Mouse (Mus musculus) intestine, embryonic 14.5 days (tissue): ENCODE measurements around the gene Wsb2. TPM values are rescaled to one million over a fixed set of nuclear protein-coding genes. Genes with fewer than 3 reads are reported as not detected.

Source experiments
- ATAC-seq: fragments of 200-750 bp; cut with Nextera tagmentation; replicated peaks from 2 replicates; pipeline ENCODE4 v1.8.0; 2017; ENCODE audit warnings: low read depth, moderate number of reproducible peaks, moderate TSS enrichment, moderate library complexity; ENCODE audit not compliant: low FRiP score, low TSS enrichment
- DNase-seq: peaks from one replicate; pipeline ENCODE4 v3.0.0-alpha.2; 2018; ENCODE audit warnings: low spot score
- H3K27ac ChIP-seq: fragments of 300-500 bp; sonication (generic); 2 replicates; pipeline ENCODE4 v1.5.1; 2014; ENCODE audit warnings: low read depth, mild to moderate bottlenecking, control low read depth
- H3K27me3 ChIP-seq: fragments of 300-500 bp; sonication (generic); replicated peaks from 2 replicates; pipeline ENCODE4 v1.6.1; 2014; ENCODE audit warnings: low read length, control low read depth; ENCODE audit not compliant: control insufficient read depth, insufficient read depth
- H3K36me3 ChIP-seq: fragments of 300-500 bp; sonication (generic); 2 replicates; pipeline ENCODE4 v1.6.1; 2014; ENCODE audit warnings: low read length, control low read depth; ENCODE audit not compliant: control insufficient read depth, insufficient read depth
- H3K4me1 ChIP-seq: fragments of 300-500 bp; sonication (generic); replicated peaks from 2 replicates; pipeline ENCODE4 v1.6.1; 2014; ENCODE audit warnings: low read length, control low read depth, mixed read lengths; ENCODE audit not compliant: control insufficient read depth, insufficient read depth
- H3K4me2 ChIP-seq: fragments of 300-500 bp; sonication (generic); 2 replicates; pipeline ENCODE4 v1.6.1; 2014; ENCODE audit warnings: low read length
- H3K4me3 ChIP-seq: fragments of 300-500 bp; sonication (generic); 2 replicates; pipeline ENCODE4 v1.5.1; 2014; ENCODE audit warnings: low read depth, low read length, control low read depth, mixed read lengths
- H3K9ac ChIP-seq: fragments of 300-500 bp; sonication (generic); 2 replicates; pipeline ENCODE4 v1.6.1; 2014; ENCODE audit warnings: mild to moderate bottlenecking, low read length
- H3K9me3 ChIP-seq: fragments of 300-500 bp; sonication (generic); 2 replicates; pipeline ENCODE4 v1.6.1; 2016; ENCODE audit warnings: low read length, control low read depth; ENCODE audit not compliant: control insufficient read depth
- WGBS: fragments of 180-500 bp; shearing (Covaris S2); extraction: QIAGEN DNeasy Blood & Tissue Kit; methylation state at CpG from one replicate; pipeline ENCODE4 v1.1.7; 2014; 5-methylcytosine and 5-hydroxymethylcytosine counted together
- polyA plus RNA-seq: library from polyadenylated mRNA; unstranded; fragments of >200 nt; fragmentation: Nextera tagmentation; extraction: Ambion mirVana; gene quantifications from 2 replicates; pipeline ENCODE4 v1.2.1, GENCODE M21; 2014

Wsb2 gene
- polyA plus RNA-seq, 1 experiment from 2014 or later, result 70.3 TPM

- 43% methylated on average over 7 of the region's 7 CpGs for WGBS
- Histone ChIP-seq H3K9ac (0 out of 2 replicates have a peak overlapping the region, but pooled peaks have one; percentile 7), H3K4me2 (peak overlapping the region; percentile 12; the same call in 1 of the 2 replicates)
These were observed 2.6 kb downstream of the Wsb2 start for GRCm38 (mm10) chr5:117359497-117360227.

DNA sequence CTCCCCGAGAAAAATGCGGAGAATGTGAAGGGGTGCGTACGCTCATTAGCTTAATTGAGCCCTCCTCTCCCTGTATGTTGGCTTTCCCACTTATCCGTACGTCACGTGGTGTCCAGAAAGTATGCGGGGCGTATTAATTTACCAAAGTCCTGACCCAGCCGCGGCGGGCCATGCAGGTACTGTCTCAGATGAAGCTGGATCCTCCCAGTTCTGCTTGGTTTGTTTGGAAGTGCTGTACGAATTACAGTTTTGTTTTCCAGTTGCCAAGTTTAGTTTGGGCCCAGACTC is 3.1 kb downstream of the Wsb2 start:
- no peak for ATAC-seq
- H3K27ac ChIP-seq, result peak overlapping the region; percentile 92
- WGBS, result 57% methylated on average over 13 of the region's 13 CpGs

More at GRCm38 (mm10) chr5:117359497-117360227, 2.6 kb downstream of the Wsb2 start:
- no peaks in the 10 kb centered on the region for H3K9me3 ChIP-seq
- ATAC-seq (no peak), DNase-seq (no peak)
- H3K27me3 ChIP-seq, result no peaks in the 10 kb centered on the region
- H3K36me3 ChIP-seq, result peaks cover 12% of the 10 kb centered on the region
- H3K27ac ChIP-seq, result peak overlapping the region; percentile 92
- H3K4me3 ChIP-seq, result no peak overlapping the region
- peaks cover 45% of the 10 kb centered on the region for H3K4me1 ChIP-seq

DNA sequence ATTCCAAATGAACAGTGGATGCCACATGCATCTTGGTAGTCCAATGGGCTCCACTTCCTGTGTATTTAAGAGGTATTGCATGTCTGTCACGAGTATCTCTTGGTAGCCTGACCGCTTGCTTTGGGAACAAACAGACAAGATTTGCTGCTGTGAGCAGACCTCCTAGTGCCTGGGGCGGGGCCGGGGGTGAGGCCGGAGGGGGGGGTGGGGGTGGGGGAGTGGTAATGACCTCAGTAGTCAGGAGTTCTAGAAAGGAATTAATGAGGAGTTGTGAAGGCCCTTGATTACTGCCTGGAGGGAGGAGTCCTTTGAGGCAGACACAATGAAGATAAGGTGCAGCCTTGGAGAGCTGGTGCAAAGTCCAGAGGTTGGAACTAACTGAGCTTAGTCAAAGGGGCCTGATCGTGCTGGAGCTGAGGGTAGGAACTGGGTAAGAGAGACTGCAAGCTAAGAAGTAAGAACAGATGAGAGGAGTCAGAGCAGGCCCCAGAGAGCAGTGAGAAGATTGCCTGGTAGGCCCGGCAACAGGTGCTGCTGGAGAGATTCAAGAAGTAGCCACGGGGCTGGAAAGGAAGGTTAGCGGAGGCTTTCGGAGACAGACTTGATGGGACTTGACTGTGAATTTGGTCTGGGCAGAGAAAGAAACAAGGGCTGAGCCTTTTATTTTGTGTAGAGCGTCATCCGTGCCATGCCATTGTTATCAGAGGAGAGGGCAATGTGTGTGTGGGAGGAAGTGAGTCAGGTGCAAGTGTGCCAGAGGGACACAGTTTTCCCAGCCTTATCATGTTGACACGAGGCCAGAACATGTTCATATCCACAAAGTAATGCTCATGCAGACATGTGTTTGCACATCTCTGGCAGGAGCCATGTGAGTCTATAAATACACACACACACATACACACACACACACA is 3.8 kb downstream of the Wsb2 start:
- Histone ChIP-seq H3K27me3 (no peaks in the 10 kb centered on the region), H3K9me3 (no peaks in the 10 kb centered on the region), H3K4me1 (peaks cover 38% of the 10 kb centered on the region), H3K9ac (peak overlapping the region; percentile 10; the same call in 1 of the 2 replicates), H3K4me2 (peak overlapping the region; percentile 33), H3K36me3 (peaks cover 24% of the 10 kb centered on the region), H3K27ac (peak overlapping the region; percentile 92), H3K4me3 (peak overlapping the region; percentile 10; the same call in 1 of the 2 replicates)
- ATAC-seq, result peak; percentile 81
- 42% methylated on average over 13 of the region's 13 CpGs for WGBS
- DNase-seq, result peak; percentile 73

More for the DNA sequence above, 3.1 kb downstream of the Wsb2 start:
- DNase-seq, result no peak
- Histone ChIP-seq H3K9ac (no peak overlapping the region), H3K4me3 (no peak overlapping the region), H3K27me3 (no peaks in the 10 kb centered on the region), H3K4me2 (peak overlapping the region; percentile 12; the same call in 1 of the 2 replicates), H3K36me3 (peaks cover 17% of the 10 kb centered on the region), H3K9me3 (no peaks in the 10 kb centered on the region), H3K4me1 (peaks cover 45% of the 10 kb centered on the region)

- DNase-seq (no peak), ATAC-seq (no peak)
- peak overlapping the region; percentile 33 for H3K4me2 ChIP-seq
- H3K36me3 ChIP-seq, result peaks cover 31% of the 10 kb centered on the region
- no peaks in the 10 kb centered on the region for H3K27me3 ChIP-seq
- no peak overlapping the region for H3K4me3 ChIP-seq
- peak overlapping the region; percentile 92 for H3K27ac ChIP-seq
- H3K9me3 ChIP-seq, result no peaks in the 10 kb centered on the region
- no peak overlapping the region for H3K9ac ChIP-seq
- H3K4me1 ChIP-seq, result peaks cover 32% of the 10 kb centered on the region
- 87% methylated on average over 4 of the region's 4 CpGs for WGBS
These were observed 4.5 kb downstream of the Wsb2 start for GRCm38 (mm10) chr5:117361590-117361989.

- no peak for ATAC-seq
- Histone ChIP-seq H3K27ac (peak overlapping the region; percentile 29), H3K4me3 (no peak overlapping the region), H3K4me1 (peaks cover 28% of the 10 kb centered on the region), H3K9ac (no peak overlapping the region), H3K27me3 (no peaks in the 10 kb centered on the region), H3K36me3 (peaks cover 44% of the 10 kb centered on the region), H3K9me3 (no peaks in the 10 kb centered on the region), H3K4me2 (no peak overlapping the region)
- no peak for DNase-seq
- WGBS, result 53% methylated on average over 15 of the region's 15 CpGs
These were observed 6.1 kb downstream of the Wsb2 start for GRCm38 (mm10) chr5:117363066-117363782.

DNA sequence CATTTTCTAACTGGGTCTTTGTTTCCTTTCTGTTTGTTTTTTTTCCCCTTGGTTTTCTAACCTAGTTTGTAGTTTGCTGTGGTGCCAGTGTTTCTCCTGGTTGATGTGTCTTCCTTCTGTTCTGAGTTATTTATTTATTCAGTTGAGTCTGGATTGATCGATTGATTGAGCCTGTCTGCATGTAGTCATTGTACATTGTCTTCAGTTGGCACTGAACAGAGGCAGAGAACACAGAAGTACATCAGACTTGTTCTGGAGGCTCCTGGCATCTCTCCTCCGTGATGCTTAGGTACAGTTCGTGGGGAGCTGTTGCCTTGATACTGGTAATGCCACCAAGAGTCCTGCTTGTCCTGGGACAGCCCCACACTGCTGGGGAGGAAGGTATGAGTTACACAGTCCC is 7.7 kb downstream of the Wsb2 start:
- Histone ChIP-seq H3K4me1 (peaks cover 20% of the 10 kb centered on the region), H3K4me3 (no peak overlapping the region), H3K9me3 (no peaks in the 10 kb centered on the region), H3K27ac (no peak overlapping the region), H3K4me2 (no peak overlapping the region), H3K27me3 (no peaks in the 10 kb centered on the region), H3K9ac (no peak overlapping the region), H3K36me3 (peaks cover 58% of the 10 kb centered on the region)
- no peak for ATAC-seq
- WGBS, result 90% methylated on average over 3 of the region's 3 CpGs
- DNase-seq, result no peak

DNA sequence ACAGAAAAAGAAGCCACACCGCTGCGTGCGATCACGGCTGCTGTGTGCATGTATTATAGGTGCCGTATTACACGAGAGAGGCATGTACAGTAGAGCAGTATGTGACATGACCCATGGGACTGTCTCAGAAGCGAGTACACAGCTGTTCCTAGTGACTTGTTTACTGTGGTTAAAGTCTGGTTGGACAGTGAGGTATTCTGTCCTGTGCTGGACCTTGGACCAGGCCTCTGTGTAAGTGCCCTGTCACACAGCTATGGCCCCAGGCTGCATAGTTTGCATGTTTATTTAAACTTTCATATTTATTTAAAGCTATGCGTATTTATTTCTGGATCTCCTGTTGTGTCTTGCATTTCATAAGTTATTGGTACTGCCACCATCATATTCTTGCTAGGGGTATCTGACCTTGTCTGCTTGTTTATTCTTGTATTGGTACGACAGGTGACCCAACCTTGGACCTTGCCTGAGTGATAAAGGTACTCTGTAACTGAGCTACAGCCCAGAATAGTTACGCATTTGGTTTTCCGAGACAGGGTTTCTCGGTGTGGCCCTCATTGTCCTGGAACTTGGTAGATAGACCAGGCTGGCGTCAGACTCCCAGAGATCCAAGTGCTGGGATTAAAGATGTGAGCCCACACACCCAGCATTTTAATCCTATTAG is 8.9 kb downstream of the Wsb2 start:
- H3K4me2 ChIP-seq, result no peak overlapping the region
- no peak overlapping the region for H3K9ac ChIP-seq
- 79% methylated on average over 13 of the region's 13 CpGs for WGBS
- H3K4me3 ChIP-seq, result no peak overlapping the region
- DNase-seq (no peak), ATAC-seq (no peak)
- H3K27me3 ChIP-seq, result no peaks in the 10 kb centered on the region
- peaks cover 8% of the 10 kb centered on the region; the same call in 1 of the 2 replicates for H3K4me1 ChIP-seq
- peaks cover 70% of the 10 kb centered on the region for H3K36me3 ChIP-seq
- H3K27ac ChIP-seq, result no peak overlapping the region
- no peaks in the 10 kb centered on the region for H3K9me3 ChIP-seq

DNA sequence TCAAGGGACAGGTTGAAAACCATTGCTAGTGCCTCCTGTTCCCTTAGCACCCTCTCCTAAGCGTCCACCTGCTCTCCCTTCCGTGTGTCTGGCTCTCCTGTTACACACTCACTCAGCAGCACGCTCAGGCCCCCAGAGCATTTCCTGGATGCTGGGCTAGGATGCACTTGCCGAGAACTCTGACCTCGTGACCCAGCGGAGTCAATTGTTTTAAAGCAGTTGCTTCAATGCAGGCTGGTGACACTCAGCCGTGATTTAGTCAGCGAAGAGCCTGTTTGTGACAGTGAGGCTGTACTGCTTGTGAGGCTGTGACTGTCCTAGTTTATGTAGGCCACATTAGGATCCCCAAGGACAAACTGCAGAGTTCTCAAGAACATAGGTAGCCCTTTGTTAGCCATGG is 10.1 kb downstream of the Wsb2 start:
- ATAC-seq (no peak), DNase-seq (no peak)
- no peak overlapping the region for H3K4me2 ChIP-seq
- H3K4me3 ChIP-seq, result no peak overlapping the region
- H3K36me3 ChIP-seq, result peaks cover 81% of the 10 kb centered on the region
- no peaks in the 10 kb centered on the region for H3K9me3 ChIP-seq
- no peaks in the 10 kb centered on the region for H3K27me3 ChIP-seq
- WGBS, result 35% methylated on average over 8 of the region's 8 CpGs
- no peak overlapping the region for H3K27ac ChIP-seq
- H3K4me1 ChIP-seq, result peaks cover 5% of the 10 kb centered on the region; the same call in 1 of the 2 replicates
- H3K9ac ChIP-seq, result no peak overlapping the region
